Mouse (Mus musculus): ENCODE results near the gene Slc31a1.

The Slc31a1 gene

DNA sequence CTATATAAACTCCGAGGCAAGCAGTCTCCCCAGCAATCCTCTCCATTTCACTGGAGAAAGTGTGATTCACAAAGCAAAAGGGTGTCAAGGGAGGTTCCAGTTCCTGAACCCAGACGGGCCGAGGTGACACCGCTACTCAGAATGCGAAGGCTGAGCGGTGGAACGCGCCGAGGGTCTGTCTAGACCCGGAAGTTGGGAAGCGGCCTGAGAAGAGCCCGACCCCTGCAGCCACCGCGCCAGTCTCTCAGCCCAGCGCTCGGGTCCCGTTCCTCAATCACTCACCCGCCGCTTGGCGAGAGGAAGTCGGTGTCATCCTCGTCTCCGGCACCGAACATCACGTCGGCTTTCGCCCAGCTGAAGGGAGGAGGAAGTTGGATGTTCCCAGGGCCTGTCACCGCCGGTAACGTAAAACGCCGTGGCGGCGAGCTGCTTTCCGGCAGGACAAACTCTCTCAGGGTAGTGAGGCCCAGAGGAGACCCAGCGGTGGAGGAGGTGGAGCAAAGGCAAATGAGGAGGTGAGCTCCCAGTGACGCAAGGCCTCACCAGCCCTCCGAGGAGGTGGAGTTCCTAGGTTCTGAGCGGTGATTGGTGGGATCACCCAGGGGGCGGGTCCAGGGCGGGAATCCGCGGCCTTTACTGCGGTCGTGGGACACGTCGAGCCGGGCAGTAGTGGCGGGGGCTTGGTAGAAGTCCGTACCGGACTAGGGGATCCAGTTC lies at the start of gene Slc31a1, which contains the start of gene Fkbp15:
Gene Slc31a1, plus strand, starts transcription at position 640 of the 717 bp plus-strand sequence.
Gene Fkbp15, minus strand, starts transcription at position 461 of the 717 bp plus-strand sequence.
- DNase-seq = peak; percentile 98

DNA sequence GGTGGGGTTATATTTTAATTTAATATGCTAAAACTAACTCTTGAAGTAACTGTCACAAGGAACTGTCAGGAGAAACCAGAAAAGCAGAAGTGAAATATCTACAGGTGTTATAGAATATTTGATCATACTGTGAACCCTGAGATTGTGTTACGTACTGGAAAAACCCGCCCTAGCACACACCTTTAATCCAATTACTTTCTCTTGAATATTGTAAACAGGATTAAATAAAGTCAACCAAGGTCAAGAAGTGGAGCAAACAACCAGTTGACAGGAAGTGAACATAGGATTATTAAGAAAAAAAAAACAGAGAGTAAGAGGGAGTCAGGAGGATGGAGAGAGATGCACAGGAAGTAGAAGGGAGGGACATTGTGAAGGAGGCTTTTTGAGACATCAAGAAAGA lies 47.7 kb upstream of the Slc31a1 start:
- no peak for DNase-seq

DNA sequence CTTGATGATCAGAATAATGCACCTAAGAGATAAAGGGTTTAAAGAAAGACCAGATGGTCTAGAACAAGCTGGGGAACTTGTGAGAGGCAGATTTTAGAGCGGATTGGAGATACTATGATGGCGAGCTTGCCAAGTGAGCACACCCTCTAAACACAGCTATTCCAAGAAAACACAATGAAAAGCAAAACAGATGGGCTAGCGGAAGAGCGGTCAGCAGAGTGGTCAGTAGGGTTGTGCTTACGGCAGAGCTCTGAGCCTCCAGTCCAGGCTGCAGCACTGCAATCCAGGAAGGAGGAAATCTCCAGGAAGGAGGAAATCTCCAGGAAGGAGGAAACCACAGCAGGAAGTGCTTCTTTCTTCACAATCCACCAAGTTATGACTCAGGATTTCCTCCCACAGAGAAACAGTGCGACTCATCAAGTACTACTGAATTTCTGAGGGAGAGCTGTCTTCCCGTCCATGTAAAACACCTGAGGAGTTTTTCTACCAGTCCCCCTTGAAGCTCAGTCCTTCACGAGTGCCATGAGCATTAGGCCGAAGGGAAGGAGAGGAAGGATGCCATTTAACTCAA lies 46.8 kb upstream of the Slc31a1 start:
- no peak for DNase-seq

DNA sequence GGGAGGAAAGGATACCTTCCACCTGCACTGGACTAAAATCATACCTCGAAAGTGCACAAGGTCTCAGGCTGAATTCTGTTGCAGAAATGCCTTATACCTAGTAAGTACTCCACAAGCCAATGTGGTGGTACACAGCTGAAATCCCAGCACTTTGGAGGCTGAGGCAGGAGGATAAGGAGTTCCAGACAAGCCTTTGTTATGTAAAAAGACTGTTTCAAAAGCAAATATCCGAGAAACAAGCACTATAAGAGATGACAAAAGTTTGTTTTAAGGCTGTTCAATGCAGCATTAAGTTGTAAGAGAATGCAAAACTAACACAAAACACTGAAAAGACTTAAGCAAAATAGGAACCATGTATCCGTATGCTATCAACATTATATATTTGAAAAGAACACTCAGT lies 46.0 kb upstream of the Slc31a1 start:
- no peak for DNase-seq

DNA sequence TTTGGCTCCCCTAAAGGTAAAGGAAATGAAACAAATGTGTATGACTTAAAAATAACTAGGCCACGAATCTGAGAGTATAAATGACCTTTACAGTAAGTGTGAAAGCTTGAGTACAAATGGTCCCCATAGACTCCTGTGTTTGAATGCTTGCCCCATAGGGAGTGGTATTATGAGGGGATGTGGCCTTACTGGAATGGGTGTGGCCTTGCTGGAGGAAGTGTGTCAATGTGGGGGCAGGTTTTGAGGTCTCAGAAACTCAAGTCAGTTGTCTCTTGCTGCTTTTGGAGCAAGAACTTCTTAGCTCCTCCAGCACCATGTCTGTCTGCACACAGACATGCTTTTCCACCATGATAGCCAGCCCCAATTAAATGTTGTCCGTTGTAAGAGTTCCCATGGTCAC lies 44.1 kb upstream of the Slc31a1 start:
- DNase-seq = no peak

DNA sequence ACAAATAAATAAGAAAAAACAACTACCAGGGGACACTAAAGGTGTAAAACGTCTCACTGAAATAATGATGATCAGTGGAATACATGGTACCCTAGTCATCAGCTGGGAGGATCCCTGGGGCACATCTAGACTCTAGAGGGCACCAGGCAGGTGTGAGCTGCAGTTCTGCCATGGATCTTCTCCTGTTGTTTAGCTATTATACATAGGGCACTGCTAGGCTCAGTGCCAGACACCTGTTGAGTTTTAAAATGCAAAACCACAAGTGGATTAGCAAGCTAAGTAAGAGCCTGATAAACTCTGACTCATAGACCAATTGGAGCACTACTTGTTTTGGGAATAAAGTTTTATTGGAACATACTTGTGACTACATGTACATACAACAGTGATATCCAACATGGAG lies 42.2 kb upstream of the Slc31a1 start:
- DNase-seq = no peak

DNA sequence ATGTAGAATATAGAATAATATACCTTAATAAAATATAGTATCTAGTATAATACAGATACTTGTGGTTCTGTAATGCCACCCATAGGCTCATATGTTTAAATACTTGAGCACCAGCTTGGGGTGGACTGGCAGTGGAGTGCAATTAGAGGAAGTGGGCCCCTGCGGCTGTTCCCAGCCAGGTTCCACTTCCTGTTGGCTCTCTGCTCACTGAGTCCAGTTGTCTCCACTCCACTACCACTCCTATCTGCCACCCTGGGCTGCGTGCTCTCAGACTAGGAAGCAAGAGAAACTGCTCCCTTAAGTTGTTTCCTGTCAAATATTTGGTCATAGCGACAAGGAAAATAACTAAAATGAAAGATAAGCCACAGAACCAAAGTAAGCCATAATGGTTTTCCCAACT lies 37.8 kb upstream of the Slc31a1 start:
- no peak for DNase-seq

DNA sequence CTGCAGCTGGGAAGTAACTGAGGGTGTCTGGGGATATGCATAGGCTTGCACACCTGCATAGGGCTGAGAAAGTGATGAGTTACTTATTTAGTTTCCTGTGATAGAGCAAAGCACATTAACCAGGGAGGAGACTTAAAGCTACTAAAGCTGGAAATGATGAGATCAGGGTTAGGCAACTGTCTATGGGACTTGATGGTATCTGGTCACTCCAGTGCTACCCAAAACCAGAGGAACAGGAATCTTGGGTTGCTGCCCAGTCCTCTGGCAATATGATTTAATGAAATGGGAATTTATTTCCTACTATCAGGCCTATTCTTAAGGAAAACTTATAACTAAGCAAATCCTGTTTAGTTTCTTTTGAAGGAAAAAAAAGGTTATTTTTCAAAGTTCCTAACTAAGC lies 34.4 kb upstream of the Slc31a1 start:
- DNase-seq = no peak

DNA sequence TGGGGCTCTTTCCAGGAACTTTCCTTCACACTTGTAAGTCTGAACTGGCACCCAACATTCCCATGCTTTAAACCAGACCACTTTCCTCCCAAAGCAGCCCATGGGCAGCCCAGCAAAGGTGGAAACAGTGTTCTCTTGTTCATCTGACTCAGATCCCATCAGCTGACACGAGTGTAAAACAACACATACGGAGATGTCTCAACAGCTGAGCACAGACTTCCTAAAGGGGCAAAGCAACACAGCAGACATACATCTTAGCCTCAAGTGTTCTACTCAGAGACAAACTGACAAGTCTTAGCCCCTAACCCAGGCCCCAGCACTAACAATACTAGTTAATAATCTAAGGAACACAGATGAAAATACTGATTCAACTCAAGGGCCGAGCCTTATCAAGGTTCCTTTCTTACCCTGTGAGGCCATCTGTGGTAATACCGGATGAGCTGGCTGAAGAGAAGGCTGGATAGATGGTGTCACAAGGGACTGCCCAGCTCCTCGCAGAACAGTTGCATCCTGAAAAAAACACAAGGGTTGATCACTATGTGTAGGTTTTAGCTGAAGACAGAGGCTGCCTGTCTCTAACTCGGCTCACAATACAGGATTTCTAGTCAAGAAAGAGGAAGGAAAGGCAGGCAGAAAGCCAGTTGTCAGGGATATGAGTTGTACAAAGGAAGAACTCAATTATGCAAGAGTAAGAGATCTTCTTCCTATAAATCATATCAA lies 31.4 kb upstream of the Slc31a1 start:
- no peak for DNase-seq

DNA sequence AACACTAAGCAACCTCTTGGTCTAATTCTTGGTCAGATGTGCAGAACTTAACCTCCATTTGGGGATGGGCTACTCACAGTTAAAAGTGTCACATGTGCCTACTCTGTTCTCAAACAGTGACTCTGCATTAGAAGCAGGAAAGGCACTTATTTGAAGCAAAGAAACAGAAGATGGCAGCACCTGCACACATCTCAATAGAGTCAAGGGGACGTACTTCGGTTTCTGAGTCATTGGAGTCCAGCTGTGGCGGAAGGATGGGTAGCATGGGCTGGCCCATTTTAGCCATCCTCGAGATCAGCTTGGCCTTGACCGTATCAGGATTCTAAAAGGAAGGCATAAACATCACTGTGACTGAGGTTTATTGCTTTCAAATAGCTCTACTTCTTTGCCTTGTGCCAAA lies 28.6 kb upstream of the Slc31a1 start:
- peak; percentile 7 for DNase-seq

DNA sequence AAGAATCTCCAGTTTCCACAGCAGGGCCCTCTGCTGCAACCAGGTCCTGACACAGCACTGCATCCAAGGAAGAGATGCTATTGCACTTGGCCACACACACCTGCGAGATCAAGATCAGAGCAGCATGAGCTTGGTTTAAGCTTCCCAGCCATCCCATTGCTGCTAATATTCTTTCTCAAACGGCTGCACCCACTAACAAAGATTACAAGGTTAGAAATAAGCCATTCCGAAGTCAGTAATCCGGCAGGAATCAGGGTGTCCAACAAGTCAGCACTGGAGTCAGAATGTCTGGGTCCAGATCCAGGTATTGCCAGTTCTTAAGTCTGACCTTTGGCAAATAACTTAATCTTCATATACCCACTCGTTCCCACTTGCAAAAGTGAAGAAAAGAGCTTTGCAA lies 22.0 kb upstream of the Slc31a1 start:
- no peak for DNase-seq

DNA sequence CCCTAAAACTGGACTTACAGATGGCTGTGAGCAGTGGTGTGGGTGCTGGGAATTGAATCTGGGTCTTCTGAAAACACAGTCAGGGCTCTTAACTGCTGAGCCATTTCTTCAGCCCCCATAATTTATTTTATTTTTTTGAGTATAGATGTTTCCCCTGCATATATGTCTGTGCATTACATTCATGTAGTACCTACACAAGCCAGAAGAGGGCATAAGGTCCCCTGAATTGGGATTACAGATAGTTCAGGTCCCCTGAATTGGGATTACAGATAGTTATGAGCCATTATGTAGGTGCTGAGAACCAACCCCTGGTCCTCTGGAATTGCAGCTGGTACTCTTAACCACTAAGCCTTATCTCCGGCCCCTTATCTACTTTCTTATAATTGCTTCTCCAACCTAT lies 16.5 kb upstream of the Slc31a1 start:
- peak; percentile 16 for DNase-seq

DNA sequence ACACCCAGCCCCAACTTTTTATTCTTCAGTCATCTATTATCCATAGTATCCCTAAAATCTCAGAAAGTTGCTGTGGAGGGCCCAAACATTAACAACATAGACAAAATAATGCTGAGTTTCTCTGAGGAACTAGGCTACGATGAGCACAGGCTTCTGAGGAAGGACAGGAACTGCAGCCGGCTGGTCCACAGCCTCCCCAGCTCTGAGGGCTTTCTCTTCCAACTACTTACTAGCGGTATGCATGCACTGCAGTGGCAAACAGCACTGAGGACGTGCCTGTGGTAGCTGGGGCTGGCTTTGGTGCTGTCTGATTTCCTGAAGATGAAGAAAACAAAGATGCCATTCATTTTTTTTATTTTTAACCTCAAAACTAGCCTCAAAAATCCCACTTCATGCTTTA lies 14.7 kb upstream of the Slc31a1 start:
- DNase-seq = no peak

DNA sequence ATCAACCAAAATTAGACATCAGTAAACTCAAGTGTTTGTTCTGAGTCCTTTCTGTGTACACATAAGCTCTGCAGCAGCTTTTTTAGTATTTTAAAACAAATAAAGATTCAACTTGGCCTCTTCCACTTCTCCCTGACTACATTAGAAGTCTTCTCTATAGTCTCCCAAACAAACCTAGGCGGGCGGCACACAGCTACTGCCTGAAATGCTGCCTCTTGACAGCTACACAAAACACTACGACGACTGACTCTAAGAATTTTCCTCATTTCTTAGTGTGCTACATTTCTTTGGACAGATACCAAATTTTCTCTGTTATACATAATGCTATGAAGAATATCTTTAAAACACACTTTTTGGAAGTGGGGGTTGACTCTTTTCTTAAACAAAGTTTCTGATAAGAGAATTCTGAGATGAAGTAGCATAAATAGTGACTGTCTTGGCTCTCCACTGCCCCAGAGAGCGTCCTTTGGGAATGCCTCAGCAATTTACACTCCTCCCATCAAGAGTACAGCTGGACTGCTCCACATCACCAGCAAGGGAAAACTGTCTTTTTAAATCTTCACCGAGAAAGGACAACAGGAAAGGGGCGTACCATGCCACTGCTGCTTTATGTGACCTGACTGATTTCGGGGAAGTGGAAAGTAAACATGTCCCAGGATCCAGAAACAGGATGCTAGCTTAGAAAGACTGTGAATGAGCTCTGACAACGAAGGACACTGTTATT lies 12.8 kb upstream of the Slc31a1 start:
- no peak for DNase-seq

DNA sequence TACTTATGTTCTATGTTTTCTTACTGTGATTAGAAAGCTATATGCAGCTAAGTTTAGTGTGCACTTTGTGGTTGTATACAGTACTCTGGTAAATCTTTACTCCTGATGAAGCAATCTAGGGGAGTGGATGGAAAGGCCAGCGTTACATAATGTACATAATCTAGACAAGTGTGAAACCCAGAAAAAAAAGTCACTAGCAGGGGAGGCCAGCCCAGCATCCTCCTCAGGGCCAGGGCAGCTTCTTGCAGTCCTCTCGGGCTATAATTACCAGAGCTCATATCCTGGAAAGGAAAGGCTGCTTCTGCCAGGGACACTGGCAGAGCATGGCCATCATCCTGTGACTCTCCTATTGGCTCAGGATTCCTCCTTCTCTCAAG lies 12.2 kb upstream of the Slc31a1 start:
- no peak for DNase-seq

DNA sequence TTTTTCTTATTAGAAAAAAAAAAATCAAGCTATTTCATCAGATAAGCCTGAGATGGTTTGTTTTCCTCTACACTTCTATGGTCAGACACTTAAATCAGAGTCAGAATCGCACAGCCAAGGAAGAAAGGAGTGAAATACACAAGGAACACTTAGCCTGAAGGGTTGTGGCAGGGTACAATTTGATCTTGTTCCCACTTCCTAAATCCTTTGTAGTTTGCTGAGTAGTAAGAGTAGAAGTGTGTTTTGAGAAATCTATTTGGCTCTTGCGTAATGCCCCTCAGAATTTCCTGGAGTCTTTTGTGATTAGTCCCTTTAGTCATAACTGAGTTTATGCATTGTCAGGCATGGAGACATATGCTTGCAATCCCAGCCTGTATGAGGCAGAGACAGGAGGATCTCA lies 11.2 kb upstream of the Slc31a1 start:
- no peak for DNase-seq

DNA sequence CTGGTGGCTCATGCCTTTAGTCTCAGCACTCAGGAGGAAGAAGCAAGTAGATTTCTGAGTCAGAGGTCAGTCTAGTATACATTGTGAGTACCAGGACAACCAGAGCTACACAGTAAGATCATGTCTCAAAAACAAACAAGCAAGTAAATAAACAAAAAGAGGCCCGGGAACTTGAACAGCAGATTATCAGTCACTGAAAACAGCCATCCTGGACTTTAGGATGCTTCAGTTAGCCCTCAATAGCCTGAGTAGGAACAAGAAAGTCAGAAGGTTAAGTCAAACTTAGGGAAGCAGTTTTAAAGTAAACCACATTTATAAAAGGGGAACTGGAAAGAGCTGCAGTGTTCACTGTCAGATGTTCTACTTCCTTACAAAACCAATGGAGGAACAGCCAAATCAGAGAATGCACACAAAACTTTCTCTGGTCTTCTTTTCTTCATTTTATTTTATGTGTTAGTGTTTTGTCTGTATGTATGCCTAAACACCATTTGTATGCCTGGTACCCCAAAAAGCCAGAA lies 2.8 kb upstream of the Slc31a1 start:
- DNase-seq = no peak

DNA sequence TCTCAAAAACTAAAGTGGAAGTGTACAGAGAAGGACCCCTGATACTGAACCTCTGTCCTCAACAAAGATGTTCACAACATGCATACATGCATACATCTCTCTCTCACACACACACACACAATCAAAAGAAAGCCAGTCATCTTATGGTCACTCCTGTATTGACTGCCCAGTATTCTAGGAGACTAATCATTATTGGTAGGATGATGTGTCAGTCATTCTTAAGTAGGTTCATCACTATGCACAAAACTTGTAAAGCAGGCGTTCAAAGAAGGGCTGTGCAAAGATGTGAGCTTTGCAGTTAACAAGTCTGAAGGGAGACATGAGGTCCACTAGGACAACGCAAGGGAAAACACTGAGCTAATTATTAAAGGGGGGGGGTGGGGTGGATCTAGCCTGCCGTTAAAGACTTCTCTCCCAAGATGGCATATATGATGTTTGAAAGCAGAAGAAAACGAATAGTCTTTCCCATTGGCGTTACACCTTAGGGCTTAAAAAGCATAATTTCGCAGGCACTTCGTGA lies 1.2 kb upstream of the Slc31a1 start:
- DNase-seq = no peak

DNA sequence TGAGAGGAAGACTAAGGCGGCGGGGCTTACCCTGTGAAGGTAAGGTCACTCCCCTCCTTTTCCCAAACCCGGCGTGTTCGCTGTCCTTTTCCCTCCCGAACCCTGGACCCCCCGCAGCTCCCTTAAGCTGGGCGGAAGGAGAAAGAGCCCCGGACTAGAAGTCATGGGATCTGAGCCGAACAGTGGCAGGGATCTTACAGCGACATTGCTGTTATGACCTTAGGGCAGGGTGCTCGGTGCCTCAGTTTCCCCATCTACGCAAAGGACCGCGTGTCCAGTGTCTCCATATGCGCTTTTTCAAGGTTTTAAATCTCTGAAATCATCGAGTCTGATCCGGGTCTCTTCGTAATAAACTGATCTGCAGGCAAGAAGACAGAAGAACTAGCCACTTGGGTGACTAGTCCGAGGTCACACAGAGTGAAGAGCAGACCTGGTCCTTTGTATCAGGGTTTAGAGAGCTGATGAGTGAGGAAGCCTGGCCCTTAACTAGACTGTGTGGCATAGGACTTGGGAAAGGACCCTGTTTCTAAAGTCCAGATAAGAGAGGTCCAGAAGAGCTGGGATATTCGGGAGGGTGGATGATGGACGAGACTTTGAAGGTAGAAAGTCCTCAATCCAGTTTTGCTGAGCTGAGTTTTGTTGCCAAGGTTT lies 403 bp downstream of the Slc31a1 start:
- DNase-seq = peak; percentile 13

DNA sequence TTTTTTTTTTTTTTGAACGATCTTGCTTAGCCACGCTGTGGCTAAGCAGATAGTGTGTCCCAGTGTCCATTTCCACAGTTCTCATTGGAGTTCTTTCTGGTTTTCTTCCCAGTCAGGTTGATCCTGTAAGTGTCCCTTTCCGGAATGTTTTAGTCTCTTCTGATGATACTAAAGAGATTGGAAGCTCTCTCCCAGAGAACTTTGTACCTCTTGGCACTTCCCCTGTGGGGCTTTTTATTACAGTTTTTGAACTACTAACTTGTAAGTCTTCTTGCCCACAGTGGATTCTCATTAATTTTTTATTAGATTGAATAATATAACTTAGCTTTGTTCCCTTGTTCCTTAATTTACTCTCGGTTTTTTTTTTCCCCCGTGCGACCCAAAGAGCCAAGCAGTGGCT lies 1.0 kb downstream of the Slc31a1 start:
- DNase-seq = no peak

DNA sequence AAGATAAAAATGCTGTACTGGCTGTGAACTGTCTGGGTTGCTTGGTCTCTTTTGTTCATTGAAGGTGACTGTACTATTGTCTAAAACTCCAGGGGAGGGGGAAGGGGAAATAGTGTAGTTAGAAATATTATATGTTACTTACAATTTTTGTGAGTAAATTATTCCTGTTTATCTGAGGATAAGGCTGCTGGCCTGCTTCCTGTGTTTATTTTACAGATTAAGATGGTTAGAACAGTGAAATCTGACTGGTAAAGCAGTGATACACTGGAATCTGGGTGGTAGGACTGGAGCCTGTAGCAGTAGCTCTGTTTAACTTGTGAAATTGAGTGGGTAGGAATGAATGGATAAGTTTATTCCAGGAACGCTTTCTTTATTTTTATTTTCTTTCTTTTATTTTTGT lies 1.5 kb downstream of the Slc31a1 start:
- no peak for DNase-seq

DNA sequence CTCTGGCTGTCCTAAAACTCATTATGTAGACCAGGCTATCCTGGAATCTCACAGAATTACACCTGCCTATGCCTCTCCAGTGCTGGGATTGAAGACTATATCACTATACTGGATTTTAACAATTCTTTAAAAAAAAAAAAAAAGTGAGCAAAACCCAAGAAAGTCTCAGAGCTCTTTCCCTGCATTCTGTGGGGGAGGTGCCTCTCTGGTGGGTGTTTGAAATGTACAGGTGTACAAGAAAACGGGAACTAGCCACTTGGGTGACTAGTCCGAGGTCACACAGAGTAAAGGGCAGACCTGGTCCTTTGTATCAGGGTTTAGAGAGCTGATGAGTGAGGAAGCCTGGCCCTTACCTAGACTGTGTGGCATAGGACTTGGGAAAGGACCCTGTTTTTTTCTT lies 1.9 kb downstream of the Slc31a1 start:
- DNase-seq = no peak

DNA sequence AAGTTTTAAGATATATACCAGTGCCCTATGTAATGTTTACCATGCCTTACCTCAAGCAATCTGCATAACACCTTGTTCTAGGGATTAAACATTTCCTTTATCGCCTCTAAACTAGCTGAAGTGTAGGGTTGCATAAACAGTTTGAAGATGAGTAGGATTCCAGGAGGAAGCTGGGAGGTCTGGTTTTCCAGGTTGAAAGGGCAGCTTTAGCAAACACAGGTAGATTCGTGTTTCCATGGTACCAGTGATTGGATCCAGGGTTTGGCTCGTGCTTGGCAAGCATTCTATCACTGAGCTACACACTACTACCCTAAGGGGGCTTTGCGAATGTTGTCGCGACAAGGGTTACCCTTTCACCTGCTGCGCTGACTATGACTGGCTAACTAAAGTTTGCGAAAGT lies 3.8 kb downstream of the Slc31a1 start:
- no peak for DNase-seq
